8 mouse cellular contexts compared by ENCODE assay signal in genomic region chr8:3630647-3631477, GRCm38 (mm10). TPM values are rescaled to one million over a fixed set of nuclear protein-coding genes. Genes with fewer than 3 reads are reported as not detected.
DNase-seq lines count a peak whose midpoint lies in the region; ATAC-seq lines count a peak whose summit lies in the region.

Gene Stxbp2, plus strand, starts transcription at chr8:3630955.

- H3K4me1 ChIP-seq in forebrain, embryonic 14.5 days (ENCODE audit: control insufficient read depth, insufficient read depth, low read length) = peaks cover 3% of the 10 kb centered on the region; the same call in 1 of the 2 replicates
- 0 out of 2 replicates have a peak, but pooled peaks cover 5% of the 10 kb centered on the region for H3K4me1 ChIP-seq in intestine, embryonic 14.5 days (replicated peaks; ENCODE audit: control insufficient read depth, insufficient read depth, low read length)

- 0 out of 2 replicates have a peak, but pooled peaks cover 5% of the 10 kb centered on the region for H3K36me3 ChIP-seq in forebrain, embryonic 14.5 days (ENCODE audit: control insufficient read depth, insufficient read depth, low read length)
- peaks cover 6% of the 10 kb centered on the region; the same call in 1 of the 2 replicates for H3K36me3 ChIP-seq in intestine, embryonic 14.5 days (ENCODE audit: control insufficient read depth, insufficient read depth, low read length)

- DNase-seq in T-cell, adult 2 months (ENCODE audit: low spot score) = peak; percentile 89
- DNase-seq in cerebellum, adult 11 months = peak; percentile 80
- peak; percentile 75 for DNase-seq in forebrain, embryonic 14.5 days (ENCODE audit: low spot score)
- peak; percentile 85 for DNase-seq in intestine, embryonic 14.5 days (ENCODE audit: low spot score)
- DNase-seq in left cerebral cortex, postnatal 25 days (ENCODE audit: low spot score in 2 of 2) = peak; percentile 67 to 79
- peak; percentile 73 for DNase-seq in right cerebral cortex, postnatal 25 days
- peak; percentile 84 for DNase-seq in yolk sac, embryonic 10.5 days (ENCODE audit: low spot score)

- peak within 1 kb of the TSS; percentile 56 for H3K9ac ChIP-seq in forebrain, embryonic 14.5 days (ENCODE audit: low read length)
- H3K9ac ChIP-seq in intestine, embryonic 14.5 days (ENCODE audit: low read length) = peak within 1 kb of the TSS; percentile 55

- H3K9me3 ChIP-seq in forebrain, embryonic 14.5 days (replicated peaks; ENCODE audit: control insufficient read depth, low read length) = no peaks in the 10 kb centered on the region
- no peaks in the 10 kb centered on the region for H3K9me3 ChIP-seq in intestine, embryonic 14.5 days (ENCODE audit: control insufficient read depth, low read length)

- peak; percentile 89 for ATAC-seq in forebrain, embryonic 14.5 days
- ATAC-seq in intestine, embryonic 14.5 days (replicated peaks; ENCODE audit: low FRiP score, low TSS enrichment, low read depth) = peak; percentile 95
- peak; percentile 94 for ATAC-seq in megakaryocyte-erythroid progenitor cell, adult 5-6 weeks (replicated peaks; ENCODE audit: low FRiP score, low TSS enrichment, poor library complexity, severe bottlenecking)

- no peaks in the 10 kb centered on the region for H3K27me3 ChIP-seq in forebrain, embryonic 14.5 days (replicated peaks; ENCODE audit: control insufficient read depth, insufficient read depth, low read length)
- H3K27me3 ChIP-seq in intestine, embryonic 14.5 days (replicated peaks; ENCODE audit: control insufficient read depth, insufficient read depth, low read length) = peaks cover 12% of the 10 kb centered on the region; the same call in 1 of the 2 replicates

- 5% methylated on average over 47 of the region's 47 CpGs for WGBS in forebrain, embryonic 14.5 days
- WGBS in intestine, embryonic 14.5 days = 7% methylated on average over 47 of the region's 47 CpGs

- H3K4me2 ChIP-seq in forebrain, embryonic 14.5 days (ENCODE audit: low read length) = peak within 1 kb of the TSS; percentile 68
- H3K4me2 ChIP-seq in intestine, embryonic 14.5 days (ENCODE audit: low read length) = peak within 1 kb of the TSS; percentile 78

- H3K27ac ChIP-seq in forebrain, embryonic 14.5 days (ENCODE audit: low read depth, low read length) = no peak within 1 kb of the TSS
- H3K27ac ChIP-seq in intestine, embryonic 14.5 days (ENCODE audit: low read depth) = no peak within 1 kb of the TSS

- intact Hi-C loops in left cerebral cortex, postnatal 25 days (cut with DNase I) = loop anchor here (1.0 kb wide), 1 partner anchor 45 kb away; the partner anchor contains the start of gene Trappc5

- peak within 1 kb of the TSS; percentile 44 for H3K4me3 ChIP-seq in forebrain, embryonic 14.5 days (ENCODE audit: low read depth, low read length)
- peak within 1 kb of the TSS; percentile 59 for H3K4me3 ChIP-seq in intestine, embryonic 14.5 days (ENCODE audit: low read depth, low read length)

RNA-seq across cellular contexts. Expression of gene Stxbp2, which starts in this region (rescaled TPM):
- 32.4 and 40.1 TPM in 2 replicates for polyA plus RNA-seq in forebrain, embryonic 14.5 days (2014; fragmentation: Nextera tagmentation; extraction: Ambion mirVana)
- 85.9 and 106 TPM in 2 replicates for polyA plus RNA-seq in intestine, embryonic 14.5 days (2014; fragmentation: Nextera tagmentation; extraction: Ambion mirVana)
- total RNA-seq in left cerebral cortex, postnatal 25 days (2021) = 10 to 100 TPM; 32.6 to 48.4 TPM
- 141 and 196 TPM in 2 replicates for total RNA-seq in megakaryocyte-erythroid progenitor cell, adult 5-6 weeks (2014; fragmentation: Nextera tagmentation)
- total RNA-seq in megakaryocyte-erythroid progenitor cell, adult 5-6 weeks (2017) = 49.2 and 49.8 TPM in 2 replicates
